Mouse (Mus musculus) CD4-positive helper T cell, adult 2 months (primary cell): ENCODE measurements around the gene Coro2b.

ENCODE experiments used
- DNase-seq: peaks from one replicate; pipeline ENCODE4 v3.0.0-alpha.2; 2012; ENCODE audit warnings: low read depth, missing footprints, low spot score

The Coro2b gene

GRCm38 (mm10) chr9:62393531-62393930, 143.3 kb downstream of the Coro2b start:
- DNase-seq, result no peak

GRCm38 (mm10) chr9:62389735-62390134, 147.1 kb downstream of the Coro2b start:
- no peak for DNase-seq

GRCm38 (mm10) chr9:62385727-62386518, 150.9 kb downstream of the Coro2b start:
- DNase-seq, result no peak

- no peak for DNase-seq
These were observed 151.8 kb downstream of the Coro2b start for GRCm38 (mm10) chr9:62385062-62385461.

- DNase-seq, result no peak
These were observed 154.2 kb downstream of the Coro2b start for GRCm38 (mm10) chr9:62382519-62383084.

- DNase-seq, result no peak
These were observed 155.4 kb downstream of the Coro2b start for GRCm38 (mm10) chr9:62381402-62381913.

- DNase-seq, result no peak
These were observed 156.5 kb downstream of the Coro2b start for GRCm38 (mm10) chr9:62380351-62380750.

- DNase-seq, result no peak
These were observed 158.9 kb downstream of the Coro2b start for GRCm38 (mm10) chr9:62377897-62378296.

GRCm38 (mm10) chr9:62374276-62374675, 162.6 kb downstream of the Coro2b start:
- no peak for DNase-seq

- DNase-seq, result peak; percentile 73
These were observed 163.4 kb downstream of the Coro2b start for GRCm38 (mm10) chr9:62373222-62374123.

- DNase-seq, result no peak
These were observed 164.2 kb downstream of the Coro2b start for GRCm38 (mm10) chr9:62372556-62373221.

- no peak for DNase-seq
These were observed 164.9 kb downstream of the Coro2b start for GRCm38 (mm10) chr9:62371745-62372555.

- DNase-seq, result no peak
These were observed 166.1 kb downstream of the Coro2b start for GRCm38 (mm10) chr9:62370648-62371280.

- DNase-seq, result no peak
These were observed 166.7 kb downstream of the Coro2b start for GRCm38 (mm10) chr9:62370186-62370585.
